Mouse (Mus musculus) spleen, postnatal 0 days (tissue): ENCODE measurements around the gene Lonrf2. TPM values are rescaled to one million over a fixed set of nuclear protein-coding genes. Genes with fewer than 3 reads are reported as not detected.

ENCODE experiments used
- polyA plus RNA-seq: library from polyadenylated mRNA; unstranded; fragments of >200 nt; fragmentation: Nextera tagmentation; extraction: Ambion mirVana; gene quantifications from 2 replicates; pipeline ENCODE4 v1.2.1, GENCODE M21; 2015

Lonrf2 gene
- polyA plus RNA-seq = 0.04 and 0.08 TPM in 2 replicates

GRCm38 (mm10) chr1:38836477-38836872, at the start of gene Lonrf2:
Lonrf2 (minus strand) TSS chr1:38836711.

Other genes with a start within 250 kb of the Lonrf2 start
- gene Aff3, start 171.8 kb downstream of the Lonrf2 start, polyA plus RNA-seq = 2.1 TPM in 2 replicates
- 0.29 and 0.47 TPM in 2 replicates for gene Chst10, start 61.5 kb upstream of the Lonrf2 start, polyA plus RNA-seq
- gene Nms, start 102.4 kb upstream of the Lonrf2 start, polyA plus RNA-seq = not detected in 2 replicates
- 63.8 and 73.8 TPM in 2 replicates for gene Pdcl3, start 148.9 kb upstream of the Lonrf2 start, polyA plus RNA-seq